Mouse (Mus musculus) midbrain, embryonic 14.5 days (tissue): Measurements from ENCODE around the gene Xkr8. TPM values are rescaled to one million over a fixed set of nuclear protein-coding genes. Genes with fewer than 3 reads are reported as not detected.

ENCODE experiments used
- ATAC-seq: fragments of 200-750 bp; cut with Nextera tagmentation; 2 replicates; pipeline ENCODE4 v1.8.0; 2017; ENCODE audit warnings: moderate number of reproducible peaks, moderate library complexity; ENCODE audit not compliant: low FRiP score, low TSS enrichment
- DNase-seq: peaks from one replicate; pipeline ENCODE4 v3.0.0-alpha.2; 2015
- H3K27ac ChIP-seq: fragments of 300-500 bp; sonication (generic); replicated peaks from 2 replicates; pipeline ENCODE4 v1.5.1; 2014; ENCODE audit warnings: mild to moderate bottlenecking, low read depth, low read length, moderate library complexity
- H3K27me3 ChIP-seq: fragments of 300-500 bp; sonication (generic); 2 replicates; pipeline ENCODE4 v1.6.1; 2014; ENCODE audit warnings: low read length, control low read depth, mixed read lengths; ENCODE audit not compliant: control insufficient read depth, insufficient read depth
- H3K36me3 ChIP-seq: fragments of 300-500 bp; sonication (generic); 2 replicates; pipeline ENCODE4 v1.6.1; 2014; ENCODE audit warnings: low read length, control low read depth; ENCODE audit not compliant: control insufficient read depth, insufficient read depth
- H3K4me1 ChIP-seq: fragments of 300-500 bp; sonication (generic); 2 replicates; pipeline ENCODE4 v1.6.1; 2014; ENCODE audit warnings: mild to moderate bottlenecking, antibody characterized with exemption, low read length, control low read depth; ENCODE audit not compliant: control insufficient read depth, insufficient read depth
- H3K4me2 ChIP-seq: fragments of 300-500 bp; sonication (generic); 2 replicates; pipeline ENCODE4 v1.6.1; 2014; ENCODE audit warnings: mild to moderate bottlenecking, low read length, moderate library complexity
- H3K4me3 ChIP-seq: fragments of 300-500 bp; sonication (generic); replicated peaks from 2 replicates; pipeline ENCODE4 v1.5.1; 2014; ENCODE audit warnings: low read depth, low read length
- H3K9ac ChIP-seq: fragments of 300-500 bp; sonication (generic); replicated peaks from 2 replicates; pipeline ENCODE4 v1.6.1; 2014; ENCODE audit warnings: mild to moderate bottlenecking, low read length, moderate library complexity
- H3K9me3 ChIP-seq: fragments of 300-500 bp; sonication (generic); 2 replicates; pipeline ENCODE4 v1.6.1; 2016; ENCODE audit warnings: low read length, control low read depth, mixed read lengths; ENCODE audit not compliant: control insufficient read depth
- WGBS: fragments of 180-500 bp; shearing (Covaris S2); extraction: QIAGEN DNeasy Blood & Tissue Kit; methylation state at CpG from one replicate; pipeline ENCODE4 v1.1.7; 2014; 5-methylcytosine and 5-hydroxymethylcytosine counted together
- polyA plus RNA-seq: library from polyadenylated mRNA; unstranded; fragments of >200 nt; fragmentation: Nextera tagmentation; extraction: Ambion mirVana; gene quantifications from 2 replicates; pipeline ENCODE4 v1.2.1, GENCODE M21; 2014

Xkr8 gene
- polyA plus RNA-seq, 1 experiment from 2014 or later, result 5.2 TPM

- WGBS, result 43% methylated on average over 12 of the region's 12 CpGs
- H3K27ac ChIP-seq, result no peak overlapping the region
Observed at GRCm38 (mm10) chr4:132731616-132732015, 730 bp downstream of the Xkr8 start.

GRCm38 (mm10) chr4:132728233-132728632 lies 4.1 kb downstream of the Xkr8 start:
- Histone ChIP-seq H3K4me1 (peaks cover 4% of the 10 kb centered on the region; the same call in 1 of the 2 replicates), H3K9ac (no peak overlapping the region), H3K4me3 (no peak overlapping the region), H3K27me3 (no peaks in the 10 kb centered on the region), H3K36me3 (peaks cover 28% of the 10 kb centered on the region), H3K4me2 (no peak overlapping the region), H3K9me3 (no peaks in the 10 kb centered on the region), H3K27ac (no peak overlapping the region)
- WGBS, result 93% methylated on average over 8 of the region's 8 CpGs
- DNase-seq (no peak), ATAC-seq (no peak)

More at GRCm38 (mm10) chr4:132731616-132732015, 730 bp downstream of the Xkr8 start:
- Histone ChIP-seq H3K4me3 (peak overlapping the region; percentile 51), H3K9ac (peak overlapping the region; percentile 57), H3K36me3 (peaks cover 8% of the 10 kb centered on the region; the same call in 1 of the 2 replicates), H3K27me3 (no peaks in the 10 kb centered on the region), H3K4me2 (peak overlapping the region; percentile 83), H3K9me3 (no peaks in the 10 kb centered on the region), H3K4me1 (peaks cover 4% of the 10 kb centered on the region; the same call in 1 of the 2 replicates)
- ATAC-seq, result no peak
- DNase-seq, result no peak

- no peaks in the 10 kb centered on the region for H3K4me1 ChIP-seq
- H3K27me3 ChIP-seq, result no peaks in the 10 kb centered on the region
- H3K4me2 ChIP-seq, result no peak overlapping the region
- peaks cover 64% of the 10 kb centered on the region for H3K36me3 ChIP-seq
- H3K9me3 ChIP-seq, result no peaks in the 10 kb centered on the region
- no peak overlapping the region for H3K9ac ChIP-seq
- DNase-seq (no peak), ATAC-seq (no peak)
- H3K27ac ChIP-seq, result no peak overlapping the region
- WGBS, result 95% methylated on average over 1 of the region's 1 CpGs
- no peak overlapping the region for H3K4me3 ChIP-seq
Observed at GRCm38 (mm10) chr4:132718251-132718650, 14.1 kb downstream of the Xkr8 start.

GRCm38 (mm10) chr4:132713181-132713580 lies 19.2 kb downstream of the Xkr8 start:
- 97% methylated on average over 7 of the region's 7 CpGs for WGBS
- ATAC-seq, result no peak

GRCm38 (mm10) chr4:132706885-132707284 lies 25.5 kb downstream of the Xkr8 start:
- no peaks in the 10 kb centered on the region for H3K9me3 ChIP-seq
- H3K36me3 ChIP-seq, result peaks cover 77% of the 10 kb centered on the region
- DNase-seq, result no peak
- H3K27ac ChIP-seq, result no peak overlapping the region
- H3K4me3 ChIP-seq, result no peak overlapping the region
- WGBS, result 99% methylated on average over 8 of the region's 8 CpGs
- H3K27me3 ChIP-seq, result no peaks in the 10 kb centered on the region
- no peak overlapping the region for H3K4me2 ChIP-seq
- no peak overlapping the region for H3K9ac ChIP-seq
- no peak for ATAC-seq
- no peaks in the 10 kb centered on the region for H3K4me1 ChIP-seq

More at GRCm38 (mm10) chr4:132713181-132713580, 19.2 kb downstream of the Xkr8 start:
- no peak for DNase-seq
- no peaks in the 10 kb centered on the region for H3K9me3 ChIP-seq
- peaks cover 61% of the 10 kb centered on the region for H3K36me3 ChIP-seq
- H3K9ac ChIP-seq, result no peak overlapping the region
- no peak overlapping the region for H3K4me3 ChIP-seq
- H3K27ac ChIP-seq, result no peak overlapping the region
- H3K27me3 ChIP-seq, result no peaks in the 10 kb centered on the region
- H3K4me1 ChIP-seq, result no peaks in the 10 kb centered on the region
- H3K4me2 ChIP-seq, result no peak overlapping the region

- H3K4me3 ChIP-seq, result no peak overlapping the region
- no peaks in the 10 kb centered on the region for H3K27me3 ChIP-seq
- no peak for DNase-seq
- WGBS, result over 99% methylated on average over 5 of the region's 5 CpGs
- H3K27ac ChIP-seq, result no peak overlapping the region
- no peak overlapping the region for H3K4me2 ChIP-seq
- H3K9me3 ChIP-seq, result no peaks in the 10 kb centered on the region
- H3K4me1 ChIP-seq, result no peaks in the 10 kb centered on the region
- H3K9ac ChIP-seq, result no peak overlapping the region
- H3K36me3 ChIP-seq, result peaks cover 75% of the 10 kb centered on the region
- no peak for ATAC-seq
Observed at GRCm38 (mm10) chr4:132702076-132702475, 30.3 kb downstream of the Xkr8 start.

- no peak overlapping the region for H3K27ac ChIP-seq
- no peak overlapping the region for H3K9ac ChIP-seq
- peaks cover 64% of the 10 kb centered on the region for H3K36me3 ChIP-seq
- H3K27me3 ChIP-seq, result no peaks in the 10 kb centered on the region
- H3K9me3 ChIP-seq, result no peaks in the 10 kb centered on the region
- H3K4me3 ChIP-seq, result no peak overlapping the region
- WGBS, result 94% methylated on average over 3 of the region's 3 CpGs
- ATAC-seq, result no peak
- DNase-seq, result no peak
- H3K4me1 ChIP-seq, result no peaks in the 10 kb centered on the region
- H3K4me2 ChIP-seq, result no peak overlapping the region
Observed at GRCm38 (mm10) chr4:132693366-132693765, 39.0 kb downstream of the Xkr8 start.

GRCm38 (mm10) chr4:132689634-132690033 lies 42.7 kb downstream of the Xkr8 start:
- WGBS, result 79% methylated on average over 2 of the region's 2 CpGs
- H3K27me3 ChIP-seq, result no peaks in the 10 kb centered on the region
- peaks cover 41% of the 10 kb centered on the region for H3K36me3 ChIP-seq
- no peaks in the 10 kb centered on the region for H3K9me3 ChIP-seq
- H3K4me1 ChIP-seq, result no peaks in the 10 kb centered on the region
- no peak overlapping the region for H3K4me3 ChIP-seq
- H3K27ac ChIP-seq, result no peak overlapping the region
- ATAC-seq, result no peak
- DNase-seq, result no peak
- H3K4me2 ChIP-seq, result no peak overlapping the region
- no peak overlapping the region for H3K9ac ChIP-seq

GRCm38 (mm10) chr4:132676771-132677539 lies 55.4 kb downstream of the Xkr8 start:
- Histone ChIP-seq H3K9me3 (no peaks in the 10 kb centered on the region), H3K36me3 (peaks cover 54% of the 10 kb centered on the region), H3K27ac (no peak overlapping the region), H3K9ac (no peak overlapping the region), H3K4me2 (no peak overlapping the region), H3K27me3 (no peaks in the 10 kb centered on the region), H3K4me1 (no peaks in the 10 kb centered on the region), H3K4me3 (no peak overlapping the region)
- no peak for ATAC-seq
- peak; percentile 16 for DNase-seq
- 84% methylated on average over 7 of the region's 7 CpGs for WGBS
